Mouse (Mus musculus) limb, embryonic 14.5 days (tissue): Measurements from ENCODE around the gene Bcl7c. TPM values are rescaled to one million over a fixed set of nuclear protein-coding genes. Genes with fewer than 3 reads are reported as not detected.

ENCODE experiments used
- ATAC-seq: fragments of 200-750 bp; cut with Nextera tagmentation; 2 replicates; pipeline ENCODE4 v1.8.0; 2017; ENCODE audit warnings: low read depth, moderate number of reproducible peaks, moderate TSS enrichment; ENCODE audit not compliant: low FRiP score
- DNase-seq: peaks from one replicate; pipeline ENCODE4 v3.0.0-alpha.2; 2015; ENCODE audit warnings: low spot score
- H3K27ac ChIP-seq: fragments of 300-500 bp; sonication (generic); replicated peaks from 2 replicates; pipeline ENCODE4 v1.5.1; 2014; ENCODE audit warnings: low read depth, mild to moderate bottlenecking, low read length, moderate library complexity, mixed read lengths
- H3K27me3 ChIP-seq: fragments of 300-500 bp; sonication (generic); 2 replicates; pipeline ENCODE4 v1.6.1; 2014; ENCODE audit warnings: low read length, mixed read lengths; ENCODE audit not compliant: control insufficient read depth, insufficient read depth
- H3K36me3 ChIP-seq: fragments of 300-500 bp; sonication (generic); 2 replicates; pipeline ENCODE4 v1.6.1; 2014; ENCODE audit warnings: mild to moderate bottlenecking, low read length, moderate library complexity, mixed read lengths; ENCODE audit not compliant: control insufficient read depth, insufficient read depth
- H3K4me1 ChIP-seq: fragments of 300-500 bp; sonication (generic); 2 replicates; pipeline ENCODE4 v1.6.1; 2014; ENCODE audit warnings: antibody characterized with exemption, low read length, mixed read lengths; ENCODE audit not compliant: control insufficient read depth, insufficient read depth
- H3K4me2 ChIP-seq: fragments of 300-500 bp; sonication (generic); replicated peaks from 2 replicates; pipeline ENCODE4 v1.6.1; 2014; ENCODE audit warnings: low read depth, mild to moderate bottlenecking, low read length, moderate library complexity; ENCODE audit not compliant: severe bottlenecking
- H3K4me3 ChIP-seq: fragments of 300-500 bp; sonication (generic); replicated peaks from 2 replicates; pipeline ENCODE4 v1.5.1; 2014; ENCODE audit warnings: low read length
- H3K9ac ChIP-seq: fragments of 300-500 bp; sonication (generic); 2 replicates; pipeline ENCODE4 v1.6.1; 2014; ENCODE audit warnings: mild to moderate bottlenecking, low read depth, low read length, moderate library complexity; ENCODE audit not compliant: severe bottlenecking
- H3K9me3 ChIP-seq: fragments of 300-500 bp; sonication (generic); 2 replicates; pipeline ENCODE4 v1.6.1; 2016; ENCODE audit warnings: low read length; ENCODE audit not compliant: control insufficient read depth
- POLR2A ChIP-seq: fragments of 200-500 bp; IDR thresholded peaks from 2 replicates; pipeline ENCODE4 v1.8.0; 2012; ENCODE audit warnings: inconsistent platforms, mild to moderate bottlenecking, moderate library complexity, borderline replicate concordance; ENCODE audit not compliant: insufficient read depth, insufficient read length; ENCODE audit errors: extremely low read depth
- WGBS: fragments of 180-500 bp; shearing (Covaris S2); extraction: QIAGEN DNeasy Blood & Tissue Kit; methylation state at CpG from one replicate; pipeline ENCODE4 v1.1.7; 2014; 5-methylcytosine and 5-hydroxymethylcytosine counted together
- microRNA counts: library from miRNA; unstranded; fragments of <30 nt; microRNA quantifications from one replicate; lab custom pipeline; 2016
- microRNA-seq: library from miRNA; unstranded; fragments of <30 nt; microRNA quantifications from one replicate; pipeline ENCODE4, GENCODE M21; 2016
- polyA plus RNA-seq, 2 experiments: library from polyadenylated mRNA; depleted of rRNA in 1 of 2; stranded (reverse) in 1 of 2; unstranded in 1 of 2; fragments of >200 nt; fragmentation: Nextera tagmentation in 1 of 2; extraction: Ambion mirVana in 1 of 2; gene quantifications; 2 replicates each; pipeline versions ENCODE4 v1.2.1 to v1.2.3; 2012 to 2014

The Bcl7c gene
- polyA plus RNA-seq, 2 experiments = 90.0 to 102 TPM

DNA sequence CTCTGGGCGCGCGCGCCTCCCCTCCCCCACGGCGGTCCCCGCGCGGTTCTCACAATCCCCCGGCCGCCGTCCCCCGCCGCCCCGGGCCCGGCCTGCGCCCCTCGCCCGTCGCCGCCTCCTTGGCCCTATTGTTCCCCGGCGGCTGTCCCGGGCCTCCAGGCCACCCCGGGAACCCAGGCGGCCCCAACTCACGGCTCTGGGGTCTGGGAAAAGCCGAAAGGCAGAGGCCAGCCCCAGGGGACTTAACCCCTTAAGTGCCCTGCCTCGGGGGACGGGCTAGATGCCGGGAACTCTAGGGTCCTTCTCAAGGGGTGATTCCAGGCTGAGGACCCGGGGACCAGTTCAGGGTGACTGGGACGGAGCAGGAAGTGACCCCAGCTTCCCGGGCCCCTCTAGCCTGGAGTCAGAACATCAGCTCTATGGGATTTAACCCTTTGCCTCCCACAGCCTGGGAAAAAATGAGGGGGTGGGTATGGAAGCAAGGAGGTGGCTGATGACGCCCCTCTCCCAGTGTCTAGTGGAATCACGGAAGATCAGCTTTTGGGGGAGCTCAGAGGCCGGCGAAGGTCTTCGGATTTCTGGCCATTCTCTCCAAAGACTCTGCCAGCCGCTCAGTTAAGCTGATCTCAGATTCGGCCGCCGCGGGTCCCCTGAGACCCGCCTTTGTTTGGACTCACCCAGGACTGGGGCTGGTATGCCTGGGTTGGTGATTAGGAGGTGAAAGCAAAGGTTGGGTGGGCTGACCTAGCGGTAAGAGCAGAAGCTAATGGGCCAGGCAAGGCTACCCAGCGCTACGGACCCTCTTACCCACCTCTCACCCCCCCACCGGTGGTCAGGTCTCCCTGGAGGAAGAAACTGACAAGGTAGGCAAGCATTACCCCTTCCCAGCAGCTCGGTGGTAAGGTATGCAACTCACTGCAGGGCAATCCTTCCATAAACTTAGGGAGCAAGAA lies 93.6 kb downstream of the Bcl7c start, which contains the start of gene Zfp629:
Zfp629 (minus strand) TSS at position 907 of the 953 bp plus-strand sequence.
- Histone ChIP-seq H3K9me3 (no peaks in the 10 kb centered on the region), H3K9ac (peak within 1 kb of the TSS; percentile 96), H3K4me1 (peaks cover 10% of the 10 kb centered on the region; the same call in 1 of the 2 replicates), H3K27me3 (no peaks in the 10 kb centered on the region), H3K36me3 (peaks cover 27% of the 10 kb centered on the region), H3K4me2 (peak within 1 kb of the TSS; percentile 82), H3K27ac (peak within 1 kb of the TSS; percentile 82), H3K4me3 (peak within 1 kb of the TSS; percentile 99)
- TF ChIP-seq POLR2A = 0 out of 2 replicates have a peak, but pooled peaks have one; percentile 26
- ATAC-seq (peak; percentile 90), DNase-seq (peak; percentile 84)
- under 1% methylated on average over 45 of the region's 50 CpGs for WGBS

- Histone ChIP-seq H3K27ac (peak overlapping the region; percentile 82), H3K36me3 (peaks cover 33% of the 10 kb centered on the region), H3K4me1 (peaks cover 10% of the 10 kb centered on the region; the same call in 1 of the 2 replicates), H3K9me3 (no peaks in the 10 kb centered on the region), H3K4me3 (peak overlapping the region; percentile 99), H3K9ac (peak overlapping the region; percentile 96), H3K27me3 (no peaks in the 10 kb centered on the region), H3K4me2 (peak overlapping the region; percentile 82)
- ATAC-seq = peak; percentile 23
- TF ChIP-seq POLR2A = no peak
- 0% methylated on average over 20 of the region's 44 CpGs for WGBS
- DNase-seq = peak; percentile 21
These were observed 94.2 kb downstream of the Bcl7c start for GRCm38 (mm10) chr7:127614511-127614890.

GRCm38 (mm10) chr7:127614091-127614490 lies 94.6 kb downstream of the Bcl7c start:
- Histone ChIP-seq H3K36me3 (peaks cover 38% of the 10 kb centered on the region), H3K4me1 (peaks cover 10% of the 10 kb centered on the region; the same call in 1 of the 2 replicates), H3K4me2 (peak overlapping the region; percentile 82), H3K9me3 (no peaks in the 10 kb centered on the region), H3K27ac (no peak overlapping the region), H3K9ac (peak overlapping the region; percentile 96), H3K4me3 (peak overlapping the region; percentile 99), H3K27me3 (no peaks in the 10 kb centered on the region)
- no peak for ATAC-seq
- TF ChIP-seq POLR2A = no peak
- DNase-seq = no peak
- 21% methylated on average over 8 of the region's 8 CpGs for WGBS

GRCm38 (mm10) chr7:127613501-127613900 lies 95.2 kb downstream of the Bcl7c start:
- ATAC-seq (no peak), DNase-seq (no peak)
- 81% methylated on average over 8 of the region's 8 CpGs for WGBS
- peaks cover 43% of the 10 kb centered on the region for H3K36me3 ChIP-seq
- no peak for TF ChIP-seq POLR2A
- no peak overlapping the region for H3K27ac ChIP-seq
- no peaks in the 10 kb centered on the region for H3K9me3 ChIP-seq
- H3K27me3 ChIP-seq = no peaks in the 10 kb centered on the region
- peak overlapping the region; percentile 99; the same call in 1 of the 2 replicates for H3K4me3 ChIP-seq
- H3K9ac ChIP-seq = peak overlapping the region; percentile 96; the same call in 1 of the 2 replicates
- peak overlapping the region; percentile 82 for H3K4me2 ChIP-seq
- peaks cover 10% of the 10 kb centered on the region; the same call in 1 of the 2 replicates for H3K4me1 ChIP-seq

DNA sequence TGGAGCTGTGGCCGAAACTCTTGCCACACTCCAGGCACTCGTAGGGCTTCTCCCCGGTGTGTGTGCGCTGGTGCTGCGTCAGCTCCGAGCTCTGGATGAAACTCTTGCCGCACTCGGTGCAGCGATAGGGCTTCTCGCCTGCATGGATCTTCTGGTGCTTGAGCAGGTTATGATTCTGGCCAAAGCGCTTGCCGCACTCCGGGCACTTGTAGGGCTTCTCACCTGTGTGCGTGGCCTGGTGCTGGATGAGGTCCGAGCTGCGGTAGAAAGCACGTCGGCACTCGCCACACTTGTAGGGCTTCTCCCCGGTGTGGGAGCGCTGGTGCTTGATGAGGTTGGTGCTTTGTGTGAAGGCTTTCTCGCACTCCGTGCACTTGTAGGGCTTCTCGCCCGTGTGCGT lies 97.2 kb downstream of the Bcl7c start:
- Histone ChIP-seq H3K9me3 (no peaks in the 10 kb centered on the region), H3K4me3 (no peak overlapping the region), H3K4me1 (peaks cover 10% of the 10 kb centered on the region; the same call in 1 of the 2 replicates), H3K27ac (no peak overlapping the region), H3K4me2 (no peak overlapping the region), H3K9ac (no peak overlapping the region), H3K27me3 (no peaks in the 10 kb centered on the region), H3K36me3 (peaks cover 60% of the 10 kb centered on the region)
- TF ChIP-seq POLR2A = no peak
- 97% methylated on average over 26 of the region's 26 CpGs for WGBS
- ATAC-seq (no peak), DNase-seq (no peak)

MicroRNAs within 50 kb of the gene (microRNA counts, 519-probe panel; counts per million panel counts)
- 2,210 counts per million, percentile 36 among the panel's probes with 10 or more counts for microRNA mmu-miR-762 (lab: Ali Mortazavi, UCI)

Small RNAs within 50 kb of the gene (microRNA-seq; reads per million reads assigned to microRNA genes)
- gene Mir762 = not detected

Other genes starting within 250 kb of the Bcl7c start
- 65.8 and 86.0 TPM in 2 replicates for gene Prr14, start 249.3 kb downstream of the Bcl7c start, polyA plus RNA-seq (2012; rRNA removed)
- gene Prr14, start 249.3 kb downstream of the Bcl7c start, polyA plus RNA-seq (2014; fragmentation: Nextera tagmentation; extraction: Ambion mirVana) = 43.7 and 49.7 TPM in 2 replicates
- gene Fbrs, start 229.7 kb downstream of the Bcl7c start, polyA plus RNA-seq (2012; rRNA removed) = 49.8 and 57.2 TPM in 2 replicates
- gene Fbrs, start 229.7 kb downstream of the Bcl7c start, polyA plus RNA-seq (2014; fragmentation: Nextera tagmentation; extraction: Ambion mirVana) = 17.3 and 21.1 TPM in 2 replicates
- gene Srcap, start 196.9 kb downstream of the Bcl7c start, polyA plus RNA-seq (2012; rRNA removed) = 21.4 and 37.2 TPM in 2 replicates
- 44.1 and 54.8 TPM in 2 replicates for gene Srcap, start 196.9 kb downstream of the Bcl7c start, polyA plus RNA-seq (2014; fragmentation: Nextera tagmentation; extraction: Ambion mirVana)
- 17.4 and 19.6 TPM in 2 replicates for gene Gm42715, start 189.3 kb downstream of the Bcl7c start, polyA plus RNA-seq (2012; rRNA removed)
- 15.0 and 17.0 TPM in 2 replicates for gene Gm42715, start 189.3 kb downstream of the Bcl7c start, polyA plus RNA-seq (2014; fragmentation: Nextera tagmentation; extraction: Ambion mirVana)
- gene Tmem265, start 147.5 kb downstream of the Bcl7c start, polyA plus RNA-seq (2012; rRNA removed) = 2.4 and 4.5 TPM in 2 replicates
- gene Tmem265, start 147.5 kb downstream of the Bcl7c start, polyA plus RNA-seq (2014; fragmentation: Nextera tagmentation; extraction: Ambion mirVana) = 7.1 and 9.3 TPM in 2 replicates
- 99.1 and 103 TPM in 2 replicates for gene Phkg2, start 135.6 kb downstream of the Bcl7c start, polyA plus RNA-seq (2012; rRNA removed)
- gene Phkg2, start 135.6 kb downstream of the Bcl7c start, polyA plus RNA-seq (2014; fragmentation: Nextera tagmentation; extraction: Ambion mirVana) = 36.3 and 41.9 TPM in 2 replicates
- gene Ccdc189, start 120.3 kb downstream of the Bcl7c start, polyA plus RNA-seq (2012; rRNA removed) = 9.7 and 10.6 TPM in 2 replicates
- gene Ccdc189, start 120.3 kb downstream of the Bcl7c start, polyA plus RNA-seq (2014; fragmentation: Nextera tagmentation; extraction: Ambion mirVana) = 5.4 and 8.1 TPM in 2 replicates
- gene Rnf40, start 120.2 kb downstream of the Bcl7c start, polyA plus RNA-seq (2012; rRNA removed) = 49.1 and 51.9 TPM in 2 replicates
- gene Rnf40, start 120.2 kb downstream of the Bcl7c start, polyA plus RNA-seq (2014; fragmentation: Nextera tagmentation; extraction: Ambion mirVana) = 42.5 and 49.5 TPM in 2 replicates
- gene Zfp629, start 93.1 kb downstream of the Bcl7c start, polyA plus RNA-seq (2012; rRNA removed) = 23.8 and 24.5 TPM in 2 replicates
- 13.9 and 19.2 TPM in 2 replicates for gene Zfp629, start 93.1 kb downstream of the Bcl7c start, polyA plus RNA-seq (2014; fragmentation: Nextera tagmentation; extraction: Ambion mirVana)
- gene Ctf1, start 3.8 kb upstream of the Bcl7c start, polyA plus RNA-seq (2012; rRNA removed) = 53.6 and 82.9 TPM in 2 replicates
- gene Ctf1, start 3.8 kb upstream of the Bcl7c start, polyA plus RNA-seq (2014; fragmentation: Nextera tagmentation; extraction: Ambion mirVana) = 34.9 and 41.6 TPM in 2 replicates
- gene Ctf2, start 23.2 kb upstream of the Bcl7c start, polyA plus RNA-seq (2012; rRNA removed) = 0.03 TPM in 1 of 2 replicates, not detected in the other
- gene Ctf2, start 23.2 kb upstream of the Bcl7c start, polyA plus RNA-seq (2014; fragmentation: Nextera tagmentation; extraction: Ambion mirVana) = 0.22 and 0.34 TPM in 2 replicates
- gene Fbxl19, start 35.6 kb upstream of the Bcl7c start, polyA plus RNA-seq (2012; rRNA removed) = 64.5 and 81.3 TPM in 2 replicates
- gene Fbxl19, start 35.6 kb upstream of the Bcl7c start, polyA plus RNA-seq (2014; fragmentation: Nextera tagmentation; extraction: Ambion mirVana) = 4.4 and 6.8 TPM in 2 replicates
- 22.8 and 29.6 TPM in 2 replicates for gene Orai3, start 60.9 kb upstream of the Bcl7c start, polyA plus RNA-seq (2012; rRNA removed)
- gene Orai3, start 60.9 kb upstream of the Bcl7c start, polyA plus RNA-seq (2014; fragmentation: Nextera tagmentation; extraction: Ambion mirVana) = 10.5 and 11.6 TPM in 2 replicates
- gene Setd1a, start 67.7 kb upstream of the Bcl7c start, polyA plus RNA-seq (2012; rRNA removed) = 29.7 and 31.8 TPM in 2 replicates
- gene Setd1a, start 67.7 kb upstream of the Bcl7c start, polyA plus RNA-seq (2014; fragmentation: Nextera tagmentation; extraction: Ambion mirVana) = 27.3 and 32.0 TPM in 2 replicates
- gene Gm49388, start 76.7 kb upstream of the Bcl7c start, polyA plus RNA-seq (2012; rRNA removed) = 0.44 and 0.61 TPM in 2 replicates
- not detected in 2 replicates for gene Gm49388, start 76.7 kb upstream of the Bcl7c start, polyA plus RNA-seq (2014; fragmentation: Nextera tagmentation; extraction: Ambion mirVana)
- gene Hsd3b7, start 91.7 kb upstream of the Bcl7c start, polyA plus RNA-seq (2012; rRNA removed) = 28.0 and 28.7 TPM in 2 replicates
- gene Hsd3b7, start 91.7 kb upstream of the Bcl7c start, polyA plus RNA-seq (2014; fragmentation: Nextera tagmentation; extraction: Ambion mirVana) = 14.3 and 16.5 TPM in 2 replicates
- gene Stx4a, start 115.4 kb upstream of the Bcl7c start, polyA plus RNA-seq (2012; rRNA removed) = 116 and 147 TPM in 2 replicates
- 38.8 and 41.0 TPM in 2 replicates for gene Stx4a, start 115.4 kb upstream of the Bcl7c start, polyA plus RNA-seq (2014; fragmentation: Nextera tagmentation; extraction: Ambion mirVana)
- gene Stx1b, start 115.6 kb upstream of the Bcl7c start, polyA plus RNA-seq (2012; rRNA removed) = 43.9 and 52.1 TPM in 2 replicates
- 4.0 and 6.3 TPM in 2 replicates for gene Stx1b, start 115.6 kb upstream of the Bcl7c start, polyA plus RNA-seq (2014; fragmentation: Nextera tagmentation; extraction: Ambion mirVana)
- gene Zfp646, start 167.3 kb upstream of the Bcl7c start, polyA plus RNA-seq (2012; rRNA removed) = 19.1 and 20.1 TPM in 2 replicates
- gene Zfp646, start 167.3 kb upstream of the Bcl7c start, polyA plus RNA-seq (2014; fragmentation: Nextera tagmentation; extraction: Ambion mirVana) = 12.4 and 15.3 TPM in 2 replicates
- gene Zfp668, start 167.9 kb upstream of the Bcl7c start, polyA plus RNA-seq (2012; rRNA removed) = 11.0 and 14.9 TPM in 2 replicates
- gene Zfp668, start 167.9 kb upstream of the Bcl7c start, polyA plus RNA-seq (2014; fragmentation: Nextera tagmentation; extraction: Ambion mirVana) = 10.9 and 14.8 TPM in 2 replicates
- 6.9 and 9.6 TPM in 2 replicates for gene Prss53, start 182.0 kb upstream of the Bcl7c start, polyA plus RNA-seq (2012; rRNA removed)
- 1.3 and 2.0 TPM in 2 replicates for gene Prss53, start 182.0 kb upstream of the Bcl7c start, polyA plus RNA-seq (2014; fragmentation: Nextera tagmentation; extraction: Ambion mirVana)
- gene Gm21974, start 186.5 kb upstream of the Bcl7c start, polyA plus RNA-seq (2012; rRNA removed) = not detected in 2 replicates
- gene Gm21974, start 186.5 kb upstream of the Bcl7c start, polyA plus RNA-seq (2014; fragmentation: Nextera tagmentation; extraction: Ambion mirVana) = not detected in 2 replicates
- 242 and 335 TPM in 2 replicates for gene Vkorc1, start 186.7 kb upstream of the Bcl7c start, polyA plus RNA-seq (2012; rRNA removed)
- 244 and 256 TPM in 2 replicates for gene Vkorc1, start 186.7 kb upstream of the Bcl7c start, polyA plus RNA-seq (2014; fragmentation: Nextera tagmentation; extraction: Ambion mirVana)
- 67.0 and 94.6 TPM in 2 replicates for gene Bckdk, start 195.1 kb upstream of the Bcl7c start, polyA plus RNA-seq (2012; rRNA removed)
- gene Bckdk, start 195.1 kb upstream of the Bcl7c start, polyA plus RNA-seq (2014; fragmentation: Nextera tagmentation; extraction: Ambion mirVana) = 116 and 122 TPM in 2 replicates
- 35.2 and 43.4 TPM in 2 replicates for gene Kat8, start 203.6 kb upstream of the Bcl7c start, polyA plus RNA-seq (2012; rRNA removed)
- gene Kat8, start 203.6 kb upstream of the Bcl7c start, polyA plus RNA-seq (2014; fragmentation: Nextera tagmentation; extraction: Ambion mirVana) = 39.1 and 45.4 TPM in 2 replicates
- 6.3 and 7.0 TPM in 2 replicates for gene Prss8, start 221.2 kb upstream of the Bcl7c start, polyA plus RNA-seq (2012; rRNA removed)
- gene Prss8, start 221.2 kb upstream of the Bcl7c start, polyA plus RNA-seq (2014; fragmentation: Nextera tagmentation; extraction: Ambion mirVana) = 6.2 and 7.0 TPM in 2 replicates
- 14.5 and 16.9 TPM in 2 replicates for gene Prss36, start 237.8 kb upstream of the Bcl7c start, polyA plus RNA-seq (2012; rRNA removed)
- gene Prss36, start 237.8 kb upstream of the Bcl7c start, polyA plus RNA-seq (2014; fragmentation: Nextera tagmentation; extraction: Ambion mirVana) = 11.7 and 14.1 TPM in 2 replicates